ENCODE assay signal across 12 mouse cellular contexts in genomic region chr9:117435856-117436255, GRCm38 (mm10).
DNase-seq lines count a peak whose midpoint lies in the region; TF ChIP-seq lines count a peak whose summit lies in the region.
"Had no signal": no experiment of that assay in that cellular context is flagged by ENCODE, and none has a peak within 500 bp of the region (broad histone marks: within the 10 kb centered on the region; RNA-seq: fewer than 3 reads in every experiment).

No protein-coding gene starts in this region.

- no peak for TF ChIP-seq POLR2A in brain, embryonic 14.5 days (IDR thresholded peaks at IDR 0.05; ENCODE audit: borderline replicate concordance, extremely low read depth, insufficient read depth, insufficient read length, poor library complexity, severe bottlenecking)

- peak; percentile 43 for DNase-seq in left cerebral cortex, adult 11 months (ENCODE audit: low spot score)
- DNase-seq in left cerebral cortex, postnatal 4 days, result no peak
- peak; percentile 44 for DNase-seq in brain, embryonic 14.5 days (ENCODE audit: low read depth)
- peak; percentile 9 for DNase-seq in layer of hippocampus, adult 9-10 months (ENCODE audit: low spot score)
- DNase-seq in right cerebral cortex, postnatal 10 days (ENCODE audit: low spot score in 2 of 2), result peak; percentile 28 to 36
- no peak for DNase-seq in T-cell, adult 2 months (ENCODE audit: low spot score)
- DNase-seq in c-Kit-positive CD71-positive TER-119-positive erythroid progenitor cells, embryonic 14.5 days (ENCODE audit: low spot score), result no peak
- DNase-seq: adrenal gland, postnatal 10 days; heart, adult 2 months; heart, postnatal 14 days; kidney, postnatal 14 days; lung, embryonic 14.5 days had no signal

- no peak for TF ChIP-seq CTCF in brain, embryonic 14.5 days (IDR thresholded peaks at IDR 0.05; ENCODE audit: borderline replicate concordance, extremely low read depth, insufficient read depth, insufficient read length)

- intact Hi-C loops in left cerebral cortex, postnatal 4 days (cut with DNase I), result no loop called here

Comparison
In these comparisons a context has a peak if more than half of its experiments do, and no peak if none do; other contexts are left out.
1. DNase-seq: peak in left cerebral cortex, adult 11 months (single experiment), brain, embryonic 14.5 days (single experiment), layer of hippocampus, adult 9-10 months (single experiment) and right cerebral cortex, postnatal 10 days (2 of 2); none in left cerebral cortex, postnatal 4 days (single experiment), T-cell, adult 2 months (single experiment) and c-Kit-positive CD71-positive TER-119-positive erythroid progenitor cells, embryonic 14.5 days (single experiment).